Mouse (Mus musculus): Measurements from ENCODE around the gene Dennd1b. TPM values are rescaled to one million over a fixed set of nuclear protein-coding genes. Genes with fewer than 3 reads are reported as not detected.

Gene Dennd1b
- total RNA-seq, 1 experiment: 17.6 TPM

DNA sequence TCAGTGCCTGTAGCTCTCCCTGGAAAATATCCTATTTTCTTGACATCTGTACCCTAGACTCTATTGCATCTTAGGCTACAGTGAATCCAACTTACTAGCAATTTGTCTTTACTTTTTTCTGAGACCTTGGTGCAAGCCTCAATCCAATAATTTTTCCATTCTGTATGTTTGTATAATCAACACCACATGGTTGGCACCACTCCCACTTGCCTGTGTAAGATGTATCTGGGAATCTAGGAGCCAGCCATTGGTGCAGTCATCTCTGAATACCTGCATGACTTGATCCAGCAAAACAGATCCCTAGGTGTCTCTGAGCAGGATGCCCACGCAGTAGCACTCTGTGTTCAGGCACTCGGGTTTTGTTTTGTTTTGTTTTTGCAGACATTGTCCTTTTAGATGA is 145.0 kb downstream of the Dennd1b start:
- Histone ChIP-seq H3K4me1 (ENCODE audit: control insufficient read depth in 2 of 2, insufficient read depth in 2 of 2, low read length in 2 of 2, poor library complexity in 1 of 2) (no peaks in the 10 kb centered on the region), H3K9ac (ENCODE audit: insufficient read depth, low read depth, low read length, poor library complexity, severe bottlenecking) (no peak overlapping the region), H3K27ac (ENCODE audit: insufficient read depth, low read depth, low read length, poor library complexity, severe bottlenecking) (no peak overlapping the region), H3K9me3 (ENCODE audit: control insufficient read depth, insufficient read depth, low read depth, low read length) (no peaks in the 10 kb centered on the region), H3K36me3 (ENCODE audit: control insufficient read depth, insufficient read depth, low read length, poor library complexity, severe bottlenecking) (no peaks in the 10 kb centered on the region), H3K4me3 (ENCODE audit: insufficient read depth in 1 of 2, low read depth in 1 of 2, low read length in 2 of 2, poor library complexity in 1 of 2, severe bottlenecking in 1 of 2) (no peak overlapping the region)
- DNase-seq (ENCODE audit: low read depth, low spot score): no peak
- in situ Hi-C loops (cut with MboI; ENCODE audit: low sequenced_read_pairs in 2 of 2, unreplicated experiment in 2 of 2): no loop called here
- TF ChIP-seq CHD2 (IDR thresholded peaks at IDR 0.05; ENCODE audit: low read depth, low read length): no peak
- TF ChIP-seq HCFC1 (IDR thresholded peaks at IDR 0.05; ENCODE audit: borderline replicate concordance, insufficient read depth, low read length): no peak
- TF ChIP-seq ZNF384 (IDR thresholded peaks at IDR 0.05; ENCODE audit: low read depth, low read length): no peak
- TF ChIP-seq ZC3H11A (IDR thresholded peaks at IDR 0.05; ENCODE audit: borderline replicate concordance, low read depth, low read length): no peak
- no peak for TF ChIP-seq MAFK (IDR thresholded peaks at IDR 0.05; ENCODE audit: insufficient read depth, low read depth, low read length)

DNA sequence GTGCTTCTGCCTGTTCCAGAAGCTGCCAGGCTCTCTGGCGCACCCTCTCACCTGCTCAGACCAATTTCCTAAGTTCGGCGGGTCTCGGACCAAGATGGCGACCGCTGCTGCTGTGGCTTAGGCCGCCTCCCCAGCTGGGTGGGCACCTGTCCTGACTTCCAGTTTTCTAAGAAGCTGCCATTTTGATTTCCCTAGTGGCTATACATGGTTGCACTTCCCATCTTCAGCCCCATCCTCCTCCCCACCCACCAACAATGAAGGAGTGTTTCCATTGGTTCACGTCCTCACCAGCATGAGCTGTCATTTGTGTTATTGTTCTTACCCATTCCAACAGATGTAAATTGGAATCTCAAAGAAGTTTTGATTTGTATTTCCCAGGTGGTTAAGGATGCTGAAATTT is 159.4 kb downstream of the Dennd1b start:
- TF ChIP-seq CHD2 (IDR thresholded peaks at IDR 0.05; ENCODE audit: low read depth, low read length) (no peak), ZNF384 (IDR thresholded peaks at IDR 0.05; ENCODE audit: low read depth, low read length) (no peak), HCFC1 (IDR thresholded peaks at IDR 0.05; ENCODE audit: borderline replicate concordance, insufficient read depth, low read length) (no peak), MAFK (IDR thresholded peaks at IDR 0.05; ENCODE audit: insufficient read depth, low read depth, low read length) (no peak)
- H3K27ac ChIP-seq (ENCODE audit: insufficient read depth, low read depth, low read length, poor library complexity, severe bottlenecking): no peak overlapping the region
- peak; percentile 31 for DNase-seq (ENCODE audit: low read depth, low spot score)
- no peaks in the 10 kb centered on the region for H3K9me3 ChIP-seq (ENCODE audit: control insufficient read depth, insufficient read depth, low read depth, low read length)
- no peaks in the 10 kb centered on the region for H3K36me3 ChIP-seq (ENCODE audit: control insufficient read depth, insufficient read depth, low read length, poor library complexity, severe bottlenecking)
- H3K4me3 ChIP-seq (ENCODE audit: insufficient read depth in 1 of 2, low read depth in 1 of 2, low read length in 2 of 2, poor library complexity in 1 of 2, severe bottlenecking in 1 of 2): peak overlapping the region; percentile 56 to 61; a peak in 3 of 4 replicates
- in situ Hi-C loops (cut with MboI; ENCODE audit: low sequenced_read_pairs in 2 of 2, unreplicated experiment in 2 of 2): no loop called here
- no peaks in the 10 kb centered on the region for H3K4me1 ChIP-seq (ENCODE audit: control insufficient read depth in 2 of 2, insufficient read depth in 2 of 2, low read length in 2 of 2, poor library complexity in 1 of 2)
- peak overlapping the region; percentile 68 for H3K9ac ChIP-seq (ENCODE audit: insufficient read depth, low read depth, low read length, poor library complexity, severe bottlenecking)

DNA sequence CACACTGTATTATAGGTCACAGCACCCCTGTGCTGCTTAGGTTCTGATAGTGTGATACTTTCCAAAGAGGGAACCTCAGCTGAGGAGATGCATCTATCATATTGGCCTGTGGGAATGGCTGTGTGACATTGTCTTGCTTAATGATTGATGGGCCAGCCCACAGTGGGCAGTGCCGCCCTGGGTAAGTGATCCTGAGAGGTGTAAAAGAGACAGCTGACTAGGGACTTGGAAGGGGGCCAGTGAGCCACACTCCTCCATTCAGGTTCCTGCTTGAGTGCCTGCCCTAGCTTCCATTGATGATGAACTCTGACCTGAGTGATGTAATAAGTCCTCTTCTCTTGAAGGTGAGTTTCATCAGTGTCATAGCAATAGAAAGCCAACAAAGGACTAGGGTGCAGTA is 176.4 kb downstream of the Dennd1b start:
- no peak for DNase-seq (ENCODE audit: low read depth, low spot score)
- TF ChIP-seq CHD2 (IDR thresholded peaks at IDR 0.05; ENCODE audit: low read depth, low read length) (no peak), HCFC1 (IDR thresholded peaks at IDR 0.05; ENCODE audit: borderline replicate concordance, insufficient read depth, low read length) (no peak), ZC3H11A (IDR thresholded peaks at IDR 0.05; ENCODE audit: borderline replicate concordance, low read depth, low read length) (no peak), ZNF384 (IDR thresholded peaks at IDR 0.05; ENCODE audit: low read depth, low read length) (no peak), MAFK (IDR thresholded peaks at IDR 0.05; ENCODE audit: insufficient read depth, low read depth, low read length) (no peak)
- Histone ChIP-seq H3K9me3 (ENCODE audit: control insufficient read depth, insufficient read depth, low read depth, low read length) (no peaks in the 10 kb centered on the region), H3K4me3 (ENCODE audit: insufficient read depth in 1 of 2, low read depth in 1 of 2, low read length in 2 of 2, poor library complexity in 1 of 2, severe bottlenecking in 1 of 2) (no peak overlapping the region), H3K9ac (ENCODE audit: insufficient read depth, low read depth, low read length, poor library complexity, severe bottlenecking) (no peak overlapping the region), H3K4me1 (ENCODE audit: control insufficient read depth in 2 of 2, insufficient read depth in 2 of 2, low read length in 2 of 2, poor library complexity in 1 of 2) (no peaks in the 10 kb centered on the region), H3K27ac (ENCODE audit: insufficient read depth, low read depth, low read length, poor library complexity, severe bottlenecking) (no peak overlapping the region), H3K36me3 (ENCODE audit: control insufficient read depth, insufficient read depth, low read length, poor library complexity, severe bottlenecking) (peaks cover 3% of the 10 kb centered on the region; the same call in 1 of the 2 replicates)
- in situ Hi-C loops (cut with MboI; ENCODE audit: low sequenced_read_pairs in 2 of 2, unreplicated experiment in 2 of 2): no loop called here

DNA sequence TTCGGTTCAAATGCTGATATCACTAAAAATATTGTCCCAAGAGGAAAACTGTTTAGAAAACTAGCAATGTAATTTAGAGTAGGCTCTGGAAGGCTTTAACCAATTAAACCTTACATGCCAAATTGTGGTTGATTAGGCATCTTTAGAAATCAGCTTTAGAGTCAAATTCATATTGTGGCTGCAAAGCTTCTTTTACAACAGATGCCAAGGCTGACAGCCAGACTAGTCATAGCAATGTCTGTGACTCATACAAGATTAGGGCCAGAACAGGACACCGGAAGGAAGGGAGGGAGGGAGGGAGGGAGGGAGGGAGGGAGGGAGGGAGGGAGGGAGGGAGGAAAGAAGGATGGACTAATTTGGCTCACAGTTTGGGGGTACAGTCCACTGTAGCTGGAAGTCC is 182.3 kb downstream of the Dennd1b start:
- peaks cover 3% of the 10 kb centered on the region; the same call in 1 of the 2 replicates for H3K36me3 ChIP-seq (ENCODE audit: control insufficient read depth, insufficient read depth, low read length, poor library complexity, severe bottlenecking)
- no peak overlapping the region for H3K4me3 ChIP-seq (ENCODE audit: insufficient read depth in 1 of 2, low read depth in 1 of 2, low read length in 2 of 2, poor library complexity in 1 of 2, severe bottlenecking in 1 of 2)
- in situ Hi-C loops (cut with MboI; ENCODE audit: low sequenced_read_pairs in 2 of 2, unreplicated experiment in 2 of 2): no loop called here
- no peaks in the 10 kb centered on the region for H3K9me3 ChIP-seq (ENCODE audit: control insufficient read depth, insufficient read depth, low read depth, low read length)
- no peak overlapping the region for H3K9ac ChIP-seq (ENCODE audit: insufficient read depth, low read depth, low read length, poor library complexity, severe bottlenecking)
- DNase-seq (ENCODE audit: low read depth, low spot score): no peak
- TF ChIP-seq ZC3H11A (IDR thresholded peaks at IDR 0.05; ENCODE audit: borderline replicate concordance, low read depth, low read length): no peak
- no peak for TF ChIP-seq CHD2 (IDR thresholded peaks at IDR 0.05; ENCODE audit: low read depth, low read length)
- TF ChIP-seq MAFK (IDR thresholded peaks at IDR 0.05; ENCODE audit: insufficient read depth, low read depth, low read length): no peak
- no peak for TF ChIP-seq HCFC1 (IDR thresholded peaks at IDR 0.05; ENCODE audit: borderline replicate concordance, insufficient read depth, low read length)
- no peak for TF ChIP-seq ZNF384 (IDR thresholded peaks at IDR 0.05; ENCODE audit: low read depth, low read length)
- H3K4me1 ChIP-seq (ENCODE audit: control insufficient read depth in 2 of 2, insufficient read depth in 2 of 2, low read length in 2 of 2, poor library complexity in 1 of 2): 0 out of 4 replicates have a peak, but pooled peaks cover 0 to 2% of the 10 kb centered on the region in 2 experiments
- no peak overlapping the region for H3K27ac ChIP-seq (ENCODE audit: insufficient read depth, low read depth, low read length, poor library complexity, severe bottlenecking)

DNA sequence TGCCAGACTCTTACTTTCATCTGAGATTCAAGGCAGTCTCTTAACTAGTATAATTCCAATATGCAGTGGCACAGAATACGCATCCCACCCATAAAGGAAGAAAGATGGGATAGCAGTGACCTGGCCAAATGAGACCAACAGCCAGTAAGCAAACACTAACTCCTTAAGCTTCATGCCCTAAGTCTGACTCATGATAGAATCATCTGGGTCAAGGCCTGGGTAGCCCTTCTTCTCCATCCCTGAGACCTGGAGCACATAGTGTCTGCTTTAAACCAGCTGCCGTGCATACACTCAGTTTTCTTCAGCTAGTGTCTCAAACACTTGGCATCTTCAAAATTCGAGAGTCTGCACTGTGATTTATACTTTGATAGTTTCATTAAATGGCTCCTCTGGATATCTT is 183.1 kb downstream of the Dennd1b start:
- in situ Hi-C loops (cut with MboI; ENCODE audit: low sequenced_read_pairs in 2 of 2, unreplicated experiment in 2 of 2): no loop called here
- Histone ChIP-seq H3K4me1 (ENCODE audit: control insufficient read depth in 2 of 2, insufficient read depth in 2 of 2, low read length in 2 of 2, poor library complexity in 1 of 2) (0 out of 4 replicates have a peak, but pooled peaks cover 0 to 2% of the 10 kb centered on the region in 2 experiments), H3K36me3 (ENCODE audit: control insufficient read depth, insufficient read depth, low read length, poor library complexity, severe bottlenecking) (peaks cover 3% of the 10 kb centered on the region; the same call in 1 of the 2 replicates), H3K27ac (ENCODE audit: insufficient read depth, low read depth, low read length, poor library complexity, severe bottlenecking) (no peak overlapping the region), H3K9ac (ENCODE audit: insufficient read depth, low read depth, low read length, poor library complexity, severe bottlenecking) (no peak overlapping the region), H3K9me3 (ENCODE audit: control insufficient read depth, insufficient read depth, low read depth, low read length) (no peaks in the 10 kb centered on the region), H3K4me3 (ENCODE audit: insufficient read depth in 1 of 2, low read depth in 1 of 2, low read length in 2 of 2, poor library complexity in 1 of 2, severe bottlenecking in 1 of 2) (no peak overlapping the region)
- TF ChIP-seq CHD2 (IDR thresholded peaks at IDR 0.05; ENCODE audit: low read depth, low read length) (no peak), ZC3H11A (IDR thresholded peaks at IDR 0.05; ENCODE audit: borderline replicate concordance, low read depth, low read length) (no peak), ZNF384 (IDR thresholded peaks at IDR 0.05; ENCODE audit: low read depth, low read length) (no peak), MAFK (IDR thresholded peaks at IDR 0.05; ENCODE audit: insufficient read depth, low read depth, low read length) (no peak), HCFC1 (IDR thresholded peaks at IDR 0.05; ENCODE audit: borderline replicate concordance, insufficient read depth, low read length) (no peak)
- no peak for DNase-seq (ENCODE audit: low read depth, low spot score)

All from ES-E14 (cell line).